Mouse (Mus musculus): ENCODE measurements at regions not wholly inside any gene's neighbourhood (a gene's known extent, or its start where the extent isn't known, plus 50 kb on each side); places are given as distances from the start of the nearest gene placed in this dataset.

DNA sequence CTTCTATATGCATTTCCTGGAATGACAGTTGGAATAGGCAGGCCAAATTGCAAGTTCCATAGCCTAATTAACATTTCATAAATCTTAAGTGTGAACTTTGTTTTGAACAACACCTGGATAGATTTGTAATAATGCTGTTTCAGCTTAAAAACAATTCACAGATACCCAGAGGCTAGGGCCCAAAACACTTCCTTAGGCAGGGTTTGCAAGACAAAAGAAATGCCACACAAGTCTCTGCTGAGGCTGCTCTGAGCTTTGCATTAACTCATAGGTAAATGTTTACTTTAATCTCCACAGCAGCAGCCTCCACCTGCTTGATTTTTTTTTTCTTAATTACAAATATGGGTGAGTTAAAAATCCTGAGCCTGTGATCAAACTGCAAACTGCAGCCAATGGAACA, 118.4 kb downstream of the Gnat3 start:
- no peak for DNase-seq

DNA sequence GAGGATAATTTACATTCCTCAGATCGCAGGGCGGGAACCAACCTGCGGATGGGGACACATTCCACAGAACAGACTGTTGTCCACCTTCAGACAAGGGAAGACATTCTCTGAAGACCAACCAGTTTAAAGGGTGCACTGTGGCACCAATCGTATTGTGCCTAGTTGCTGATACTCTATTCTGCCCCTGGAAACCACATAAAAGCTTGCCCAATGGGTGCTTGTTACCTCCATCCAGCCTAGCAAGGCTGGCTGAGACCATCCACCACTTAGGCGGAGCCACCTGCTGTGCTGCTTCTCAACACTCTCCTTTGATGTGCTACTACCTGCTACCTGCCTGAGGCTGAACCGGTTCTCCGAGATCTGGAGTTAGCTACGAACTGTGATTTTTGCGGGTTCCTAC, 119.9 kb downstream of the Gnat3 start:
- DNase-seq = no peak

- no peak for DNase-seq
Observed at GRCm38 (mm10) chr5:18083789-18084188, 121.4 kb downstream of the Gnat3 start.

DNA sequence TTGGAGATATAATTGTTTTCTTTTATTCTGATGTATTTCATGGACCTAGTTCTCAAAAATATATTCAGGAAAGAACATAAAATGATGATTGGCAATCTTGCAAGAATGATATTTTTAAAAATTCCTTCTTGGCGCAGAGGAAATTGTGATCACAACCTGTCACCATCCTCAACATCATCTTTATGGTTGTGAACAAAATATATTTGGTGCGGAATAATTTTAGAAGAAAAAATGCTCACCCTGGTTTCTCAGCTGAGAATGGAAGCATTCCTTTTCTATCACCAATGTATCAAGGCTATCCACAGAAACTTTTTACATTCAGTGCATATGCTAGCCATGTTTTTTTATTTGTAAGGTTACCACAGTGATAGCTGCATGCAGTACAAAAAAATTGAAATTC, 123.1 kb downstream of the Gnat3 start:
- DNase-seq = no peak

- DNase-seq = peak; percentile 76
Observed at GRCm38 (mm10) chr5:18087919-18088445, 125.6 kb downstream of the Gnat3 start.

- no peak for DNase-seq
Observed at GRCm38 (mm10) chr5:18089956-18090355, 127.6 kb downstream of the Gnat3 start.

DNA sequence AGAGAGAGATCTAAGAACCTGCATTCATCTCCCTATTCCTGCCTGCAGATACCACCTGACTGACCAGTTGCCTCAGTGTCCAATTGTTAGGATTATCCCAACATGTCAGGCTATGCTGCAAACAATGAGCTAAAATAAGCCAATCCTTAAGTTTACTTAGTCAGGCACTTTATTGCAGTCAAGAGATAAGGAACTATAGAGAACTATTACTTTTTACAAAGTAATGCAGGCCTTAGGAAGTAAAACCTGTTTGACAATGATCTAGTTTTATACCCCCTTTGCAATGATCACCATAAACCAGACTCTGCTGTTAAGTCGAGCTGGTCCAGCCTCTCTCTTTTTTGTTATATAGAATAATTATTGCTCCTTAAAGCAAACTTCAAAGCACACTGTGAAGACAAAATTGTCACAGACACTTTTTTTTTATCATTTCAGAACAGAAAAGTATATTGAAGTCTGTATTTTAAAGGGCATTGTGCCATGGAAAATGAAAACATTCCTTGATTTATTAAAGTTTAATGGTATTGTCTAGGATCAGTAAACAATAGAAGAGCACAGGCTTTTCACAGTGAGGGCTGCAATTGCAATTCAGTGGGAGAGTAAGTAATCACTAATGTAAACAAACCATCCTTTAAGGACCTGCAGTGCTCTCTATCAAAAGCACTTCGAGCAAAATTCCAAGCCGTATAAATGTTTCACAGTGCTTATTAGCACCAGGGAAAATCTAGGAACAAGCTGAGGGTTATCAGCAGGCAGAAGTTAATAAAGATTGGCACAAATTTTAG, 152.7 kb downstream of the Gnat3 start:
- DNase-seq = no peak

DNA sequence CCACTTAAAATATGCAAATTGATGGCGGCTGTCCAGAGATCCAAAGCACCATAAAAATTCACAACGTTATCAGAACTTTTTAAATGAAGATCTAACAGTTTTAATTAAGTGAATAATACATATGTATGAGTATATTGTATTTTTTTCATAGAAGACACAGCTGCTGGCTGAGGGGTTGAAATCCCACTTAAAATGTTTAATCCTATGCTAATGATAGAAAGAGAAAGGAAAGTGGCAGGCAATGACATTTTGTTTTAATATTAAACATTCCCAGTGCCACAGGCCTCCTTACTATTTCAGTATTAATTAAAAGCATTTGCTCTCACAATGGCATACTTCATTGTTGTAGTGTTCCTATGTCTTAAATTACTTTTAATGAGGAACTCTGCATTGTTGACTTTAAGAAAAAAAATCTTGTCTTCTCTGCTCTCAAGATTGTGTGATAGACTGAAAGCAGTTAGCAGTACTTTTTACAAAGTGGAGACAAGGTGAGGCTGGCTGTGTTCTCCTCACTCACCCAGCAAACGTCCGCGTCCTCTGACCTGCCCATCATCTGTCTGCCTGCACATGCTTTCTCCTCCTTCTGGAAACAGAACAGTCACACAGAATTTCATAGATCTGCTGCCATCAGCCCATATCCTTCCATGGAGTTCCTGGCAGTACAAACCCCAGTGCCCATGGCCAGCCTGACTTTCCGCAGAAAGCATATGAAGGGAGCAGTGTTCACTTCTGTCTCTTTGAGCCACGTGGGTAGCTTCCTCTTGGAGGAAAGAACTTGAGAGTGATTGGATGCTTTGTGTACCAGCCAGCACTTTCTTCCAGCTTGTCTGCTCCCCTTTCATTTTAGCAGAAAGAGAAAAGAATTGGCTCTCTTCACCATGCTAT, 173.7 kb downstream of the Gnat3 start:
- no peak for DNase-seq

- DNase-seq = no peak
Observed at GRCm38 (mm10) chr5:18137450-18138061, 175.2 kb downstream of the Gnat3 start.

DNA sequence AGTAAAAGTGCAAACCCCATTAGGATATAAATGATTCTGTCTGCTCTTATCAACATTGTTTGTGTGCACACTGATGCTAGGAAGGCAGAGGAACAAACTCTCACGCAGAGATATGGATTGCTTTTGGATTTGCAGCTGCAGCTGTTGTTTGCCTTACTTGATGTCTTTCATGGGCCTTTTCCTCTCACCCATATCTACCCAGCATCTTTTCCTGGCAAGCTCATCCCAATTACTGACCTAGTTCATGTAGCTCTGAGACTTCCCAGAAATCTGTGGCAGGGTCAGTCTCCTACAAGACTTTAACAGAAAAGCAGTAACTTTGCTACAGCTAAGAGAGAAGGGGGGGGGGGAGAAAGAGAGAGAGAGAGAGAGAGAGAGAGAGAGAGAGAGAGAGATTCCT, 189.9 kb downstream of the Gnat3 start:
- DNase-seq = no peak

DNA sequence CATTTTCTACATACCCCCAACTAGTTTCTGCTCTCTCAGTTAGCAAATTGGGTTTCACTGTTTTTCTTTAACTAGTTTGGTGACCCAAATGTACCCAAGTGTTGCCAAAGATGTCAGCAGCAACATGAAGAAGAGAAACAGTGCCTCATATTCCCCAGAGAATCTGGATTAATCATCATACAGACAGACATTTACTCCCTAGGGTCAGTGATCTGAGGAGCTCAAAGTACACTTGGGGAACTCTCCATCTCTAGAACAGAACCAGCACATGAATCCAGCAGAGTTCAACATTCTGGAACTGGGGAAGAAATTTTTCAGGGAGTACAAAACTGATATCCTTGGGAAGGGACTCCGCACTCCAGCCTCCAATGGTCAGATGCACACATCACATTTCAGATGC, 191.4 kb downstream of the Gnat3 start:
- DNase-seq = no peak

DNA sequence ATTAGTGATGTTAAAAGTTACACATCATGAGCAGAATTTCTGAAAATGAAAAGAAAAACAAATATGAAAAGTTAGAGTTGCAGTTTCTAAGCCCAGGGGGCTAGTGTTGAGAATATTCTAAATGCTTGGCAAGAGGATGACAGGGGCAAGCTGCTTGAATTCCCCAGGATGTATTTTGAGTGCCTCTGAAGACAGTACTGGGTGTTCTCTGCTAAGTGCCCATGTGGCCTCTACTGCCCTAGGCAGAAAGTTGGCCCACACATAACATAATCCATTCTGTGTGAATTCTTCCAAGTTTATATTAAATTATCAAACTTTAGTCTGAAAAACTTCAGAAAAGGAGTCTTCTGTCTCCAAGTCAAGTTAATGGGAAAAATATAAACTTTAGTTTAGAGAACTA, 196.6 kb downstream of the Gnai1 start:
- no peak for DNase-seq

DNA sequence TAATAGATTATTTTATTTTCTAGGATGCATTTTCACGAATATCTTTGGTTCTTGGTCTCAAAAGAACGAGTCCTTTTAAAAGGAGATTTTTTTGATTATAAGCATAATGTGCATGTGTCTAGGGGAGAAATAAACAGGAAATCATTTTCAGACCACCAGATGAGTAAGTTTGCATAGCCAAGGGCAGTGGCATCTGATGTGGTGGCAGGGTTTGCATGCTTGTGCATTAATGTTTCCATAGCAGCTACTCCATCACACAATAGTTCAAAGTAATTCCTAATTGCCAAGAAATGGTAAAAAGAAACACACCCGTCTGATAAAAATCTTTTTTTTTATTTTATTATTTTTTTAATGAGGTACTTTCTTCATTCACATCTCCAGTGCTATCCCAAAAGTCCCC, 182.3 kb downstream of the Gnai1 start:
- no peak for DNase-seq

- DNase-seq = no peak
Observed at GRCm38 (mm10) chr5:18211395-18212057, 148.6 kb downstream of the Gnai1 start.
